Mouse (Mus musculus) midbrain, embryonic 12.5 days (tissue): ENCODE measurements around the gene Slc17a7. TPM values are rescaled to one million over a fixed set of nuclear protein-coding genes. Genes with fewer than 3 reads are reported as not detected.

ENCODE experiments used
- ATAC-seq: fragments of 200-750 bp; cut with Nextera tagmentation; 2 replicates; pipeline ENCODE4 v1.8.0; 2017; ENCODE audit warnings: low read depth, moderate TSS enrichment, moderate library complexity; ENCODE audit not compliant: low FRiP score
- H3K27ac ChIP-seq: fragments of 300-500 bp; sonication (generic); replicated peaks from 2 replicates; pipeline ENCODE4 v1.5.1; 2016; ENCODE audit warnings: mild to moderate bottlenecking
- H3K27me3 ChIP-seq: fragments of 300-500 bp; sonication (generic); 2 replicates; pipeline ENCODE4 v1.6.1; 2016; ENCODE audit warnings: mild to moderate bottlenecking
- H3K36me3 ChIP-seq: fragments of 300-500 bp; sonication (generic); 2 replicates; pipeline ENCODE4 v1.6.1; 2016
- H3K4me1 ChIP-seq: fragments of 300-500 bp; sonication (generic); 2 replicates; pipeline ENCODE4 v1.6.1; 2016
- H3K4me2 ChIP-seq: fragments of 300-500 bp; sonication (generic); replicated peaks from 2 replicates; pipeline ENCODE4 v1.6.1; 2016; ENCODE audit warnings: mild to moderate bottlenecking, moderate library complexity
- H3K4me3 ChIP-seq: fragments of 300-500 bp; sonication (generic); 2 replicates; pipeline ENCODE4 v1.5.1; 2016; ENCODE audit warnings: mild to moderate bottlenecking
- H3K9ac ChIP-seq: fragments of 300-500 bp; sonication (generic); replicated peaks from 2 replicates; pipeline ENCODE4 v1.6.1; 2016; ENCODE audit warnings: mild to moderate bottlenecking, moderate library complexity
- H3K9me3 ChIP-seq: fragments of 300-500 bp; sonication (generic); 2 replicates; pipeline ENCODE4 v1.6.1; 2016; ENCODE audit warnings: mild to moderate bottlenecking
- WGBS: fragments of 180-500 bp; shearing (Covaris S2); methylation state at CpG from one replicate; pipeline ENCODE4 v1.1.7; 2016; 5-methylcytosine and 5-hydroxymethylcytosine counted together
- polyA plus RNA-seq: library from polyadenylated mRNA; unstranded; fragments of >200 nt; fragmentation: Nextera tagmentation; extraction: Ambion mirVana; gene quantifications from 2 replicates; pipeline ENCODE4 v1.2.1, GENCODE M21; 2016

Gene Slc17a7
- polyA plus RNA-seq, 1 experiment from 2014 or later: 0.61 TPM

DNA sequence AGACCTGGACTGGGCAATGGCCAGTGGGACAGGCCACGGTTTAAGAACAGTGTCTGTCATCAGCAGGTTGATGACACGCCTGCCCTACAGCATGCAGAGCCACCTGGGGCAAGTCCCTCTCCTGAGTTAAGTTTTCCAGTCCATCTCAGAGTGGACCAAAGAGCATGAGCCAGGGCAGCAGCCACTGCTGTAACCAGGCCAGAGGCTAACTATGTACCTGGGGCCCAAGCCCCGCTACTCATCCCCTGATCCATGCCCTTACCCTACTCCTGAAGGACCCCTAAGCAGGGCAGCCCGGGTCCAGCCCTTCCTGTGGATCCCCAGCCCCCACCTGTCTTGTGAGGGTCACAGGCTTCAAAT is 32.4 kb downstream of the Slc17a7 start:
- H3K4me3 ChIP-seq: no peak overlapping the region
- H3K27me3 ChIP-seq: peaks cover 20% of the 10 kb centered on the region
- no peak overlapping the region for H3K27ac ChIP-seq
- no peaks in the 10 kb centered on the region for H3K9me3 ChIP-seq
- H3K4me2 ChIP-seq: no peak overlapping the region
- no peak for ATAC-seq
- H3K9ac ChIP-seq: no peak overlapping the region
- H3K36me3 ChIP-seq: no peaks in the 10 kb centered on the region
- WGBS: 85% methylated on average over 4 of the region's 4 CpGs
- peaks cover 11% of the 10 kb centered on the region; the same call in 1 of the 2 replicates for H3K4me1 ChIP-seq

DNA sequence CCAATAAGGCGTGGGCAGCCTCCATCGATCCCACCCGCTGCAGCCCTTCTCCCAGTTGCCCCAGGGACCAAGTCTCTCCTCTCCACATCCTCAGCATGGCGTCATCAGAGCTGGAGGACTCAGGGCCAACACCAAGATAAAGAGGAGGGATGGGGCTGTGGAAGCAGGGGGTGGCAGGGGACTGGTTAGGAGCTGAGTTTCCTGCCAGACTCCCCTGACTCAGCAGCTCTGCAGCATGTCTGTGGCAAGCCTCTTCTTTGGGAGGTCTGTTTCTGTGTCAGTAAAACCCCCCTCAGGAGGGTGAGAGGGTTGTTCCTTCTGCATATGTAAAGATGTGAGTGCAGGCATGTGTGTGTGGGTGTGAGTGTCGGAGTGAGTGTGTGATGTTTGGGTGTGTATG is 33.2 kb downstream of the Slc17a7 start:
- H3K9ac ChIP-seq: no peak overlapping the region
- no peak overlapping the region for H3K4me2 ChIP-seq
- no peaks in the 10 kb centered on the region for H3K9me3 ChIP-seq
- no peaks in the 10 kb centered on the region for H3K36me3 ChIP-seq
- no peak for ATAC-seq
- WGBS: 69% methylated on average over 5 of the region's 5 CpGs
- peaks cover 8% of the 10 kb centered on the region; the same call in 1 of the 2 replicates for H3K4me1 ChIP-seq
- H3K4me3 ChIP-seq: no peak overlapping the region
- H3K27ac ChIP-seq: no peak overlapping the region
- H3K27me3 ChIP-seq: peaks cover 12% of the 10 kb centered on the region; the same call in 1 of the 2 replicates

DNA sequence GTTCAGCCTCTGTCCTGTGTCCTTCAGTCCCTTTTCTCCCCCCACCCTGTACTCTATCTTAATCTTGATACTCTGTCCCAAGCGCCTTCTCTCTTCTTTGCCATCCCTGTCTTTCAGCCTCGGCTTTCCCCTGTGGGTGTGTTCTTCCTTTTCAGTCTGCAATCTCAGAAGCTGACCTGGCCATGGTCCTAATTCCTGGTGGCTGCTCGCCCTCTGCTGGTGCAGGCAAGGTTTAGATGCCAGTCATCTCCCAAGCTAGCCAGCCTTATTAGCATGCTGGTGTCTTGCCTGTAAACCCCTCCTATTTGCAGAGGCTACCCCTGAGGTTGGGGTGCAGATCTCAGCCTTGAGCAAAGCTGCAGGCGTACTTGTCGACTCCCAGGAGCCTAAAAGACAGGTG is 34.7 kb downstream of the Slc17a7 start:
- H3K4me1 ChIP-seq: peaks cover 8% of the 10 kb centered on the region; the same call in 1 of the 2 replicates
- no peak overlapping the region for H3K9ac ChIP-seq
- no peak overlapping the region for H3K4me2 ChIP-seq
- H3K36me3 ChIP-seq: no peaks in the 10 kb centered on the region
- WGBS: 16% methylated on average over 5 of the region's 5 CpGs
- H3K4me3 ChIP-seq: no peak overlapping the region
- H3K27me3 ChIP-seq: peaks cover 24% of the 10 kb centered on the region
- ATAC-seq: peak; percentile 48; the same call in 1 of the 2 replicates
- H3K9me3 ChIP-seq: no peaks in the 10 kb centered on the region
- H3K27ac ChIP-seq: no peak overlapping the region

- 84% methylated on average over 11 of the region's 11 CpGs for WGBS
- no peak overlapping the region for H3K4me2 ChIP-seq
- H3K9ac ChIP-seq: no peak overlapping the region
- no peaks in the 10 kb centered on the region for H3K36me3 ChIP-seq
- H3K4me3 ChIP-seq: no peak overlapping the region
- H3K4me1 ChIP-seq: peaks cover 8% of the 10 kb centered on the region; the same call in 1 of the 2 replicates
- peaks cover 30% of the 10 kb centered on the region for H3K27me3 ChIP-seq
- ATAC-seq: no peak
- no peak overlapping the region for H3K27ac ChIP-seq
- H3K9me3 ChIP-seq: no peaks in the 10 kb centered on the region
Measured at GRCm38 (mm10) chr7:45198961-45199360, 35.2 kb downstream of the Slc17a7 start.

DNA sequence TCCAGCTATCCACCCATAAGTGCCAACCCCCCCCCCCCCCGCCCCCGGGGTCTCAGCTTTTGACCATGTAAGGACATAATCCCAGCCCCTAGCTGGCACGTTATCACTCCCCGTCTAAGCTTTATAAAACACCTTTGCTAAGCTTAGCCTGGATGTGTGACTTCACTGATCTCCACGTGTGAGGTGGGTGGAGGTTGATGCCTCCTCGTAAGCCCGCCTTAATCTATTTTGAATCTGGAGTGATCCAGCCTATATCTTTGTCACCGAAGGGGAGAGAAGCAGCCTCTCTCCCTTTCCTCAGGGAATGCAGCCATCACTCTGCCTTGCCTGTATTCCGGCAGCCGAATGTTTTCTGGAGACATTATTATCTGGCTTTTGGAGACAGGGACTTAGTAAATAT is 38.9 kb downstream of the Slc17a7 start:
- Histone ChIP-seq H3K27me3 (peaks cover 31% of the 10 kb centered on the region), H3K9ac (no peak overlapping the region), H3K4me3 (no peak overlapping the region), H3K27ac (no peak overlapping the region), H3K9me3 (no peaks in the 10 kb centered on the region), H3K4me2 (no peak overlapping the region), H3K4me1 (peaks cover 8% of the 10 kb centered on the region; the same call in 1 of the 2 replicates), H3K36me3 (no peaks in the 10 kb centered on the region)
- WGBS: 65% methylated on average over 10 of the region's 10 CpGs
- ATAC-seq: no peak

GRCm38 (mm10) chr7:45204380-45205143 is 40.8 kb downstream of the Slc17a7 start, which contains the start of gene Ccdc155:
TSS of gene Ccdc155 (minus strand) at chr7:45204892.
- Histone ChIP-seq H3K4me1 (peaks cover 3% of the 10 kb centered on the region; the same call in 1 of the 2 replicates), H3K4me3 (peak within 1 kb of the TSS; percentile 47), H3K27ac (peak within 1 kb of the TSS; percentile 72; the same call in 1 of the 2 replicates), H3K27me3 (peaks cover 36% of the 10 kb centered on the region), H3K9me3 (no peaks in the 10 kb centered on the region), H3K36me3 (no peaks in the 10 kb centered on the region), H3K4me2 (peak within 1 kb of the TSS; percentile 52), H3K9ac (peak within 1 kb of the TSS; percentile 54)
- ATAC-seq: peak; percentile 95
- WGBS: 9% methylated on average over 44 of the region's 44 CpGs

DNA sequence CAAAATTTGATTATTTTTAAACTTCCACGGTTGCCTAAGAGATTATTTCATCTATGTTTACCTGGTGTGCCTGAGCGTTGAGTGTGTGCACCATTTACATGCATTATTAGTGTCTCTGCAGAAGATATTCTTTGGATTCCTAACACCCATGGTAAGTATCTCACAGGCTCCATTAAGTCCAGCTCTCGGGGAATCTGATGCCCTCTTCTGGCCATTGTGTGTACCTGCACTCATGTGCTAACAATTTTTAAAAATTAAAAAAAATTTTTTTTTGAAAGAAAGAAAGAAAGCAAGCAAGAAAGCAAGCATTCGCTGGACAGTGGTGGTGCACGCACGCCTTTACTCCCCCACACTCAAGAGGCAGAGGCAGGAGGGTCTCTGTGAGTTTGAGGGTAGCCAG is 44.5 kb downstream of the Slc17a7 start:
- H3K27ac ChIP-seq: no peak overlapping the region
- H3K9me3 ChIP-seq: no peaks in the 10 kb centered on the region
- ATAC-seq: no peak
- H3K27me3 ChIP-seq: peaks cover 53% of the 10 kb centered on the region
- 83% methylated on average over 6 of the region's 6 CpGs for WGBS
- H3K4me2 ChIP-seq: no peak overlapping the region
- peaks cover 3% of the 10 kb centered on the region; the same call in 1 of the 2 replicates for H3K4me1 ChIP-seq
- no peak overlapping the region for H3K9ac ChIP-seq
- H3K4me3 ChIP-seq: no peak overlapping the region
- no peaks in the 10 kb centered on the region for H3K36me3 ChIP-seq

GRCm38 (mm10) chr7:45211070-45211469 is 47.3 kb downstream of the Slc17a7 start:
- Histone ChIP-seq H3K27me3 (peaks cover 49% of the 10 kb centered on the region), H3K9me3 (no peaks in the 10 kb centered on the region), H3K4me3 (no peak overlapping the region), H3K4me2 (no peak overlapping the region), H3K27ac (no peak overlapping the region), H3K36me3 (no peaks in the 10 kb centered on the region), H3K4me1 (peaks cover 5% of the 10 kb centered on the region; the same call in 1 of the 2 replicates), H3K9ac (no peak overlapping the region)
- no peak for ATAC-seq
- WGBS: 78% methylated on average over 10 of the region's 10 CpGs

DNA sequence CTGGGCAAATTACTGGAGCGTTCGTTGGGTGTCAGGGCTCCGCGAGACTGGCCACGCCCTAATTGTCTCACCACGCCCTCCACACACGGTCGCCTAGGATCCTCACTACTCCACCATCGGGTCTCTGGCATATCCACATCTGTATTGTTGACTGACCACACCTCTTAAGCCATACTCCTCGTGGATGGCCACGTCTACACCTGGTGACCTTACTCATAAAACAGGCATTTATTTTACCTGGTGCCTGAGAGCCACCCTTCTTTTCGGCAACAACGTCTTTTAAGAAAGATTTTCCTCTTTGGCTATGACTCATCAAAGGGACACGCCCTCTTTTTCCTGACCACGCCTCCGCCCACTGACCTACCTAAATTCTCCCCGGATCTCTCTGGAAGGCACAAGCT is 48.1 kb downstream of the Slc17a7 start, which contains the start of gene Dkkl1:
TSS of gene Dkkl1 (minus strand) at position 297 of the 401 bp plus-strand sequence.
- 7% methylated on average over 17 of the region's 17 CpGs for WGBS
- H3K4me3 ChIP-seq: no peak within 1 kb of the TSS
- no peaks in the 10 kb centered on the region for H3K9me3 ChIP-seq
- no peak within 1 kb of the TSS for H3K27ac ChIP-seq
- no peak within 1 kb of the TSS; the same call in 1 of the 2 replicates for H3K4me2 ChIP-seq
- no peak within 1 kb of the TSS for H3K9ac ChIP-seq
- H3K36me3 ChIP-seq: no peaks in the 10 kb centered on the region
- peaks cover 11% of the 10 kb centered on the region for H3K4me1 ChIP-seq
- H3K27me3 ChIP-seq: peaks cover 47% of the 10 kb centered on the region
- no peak for ATAC-seq

DNA sequence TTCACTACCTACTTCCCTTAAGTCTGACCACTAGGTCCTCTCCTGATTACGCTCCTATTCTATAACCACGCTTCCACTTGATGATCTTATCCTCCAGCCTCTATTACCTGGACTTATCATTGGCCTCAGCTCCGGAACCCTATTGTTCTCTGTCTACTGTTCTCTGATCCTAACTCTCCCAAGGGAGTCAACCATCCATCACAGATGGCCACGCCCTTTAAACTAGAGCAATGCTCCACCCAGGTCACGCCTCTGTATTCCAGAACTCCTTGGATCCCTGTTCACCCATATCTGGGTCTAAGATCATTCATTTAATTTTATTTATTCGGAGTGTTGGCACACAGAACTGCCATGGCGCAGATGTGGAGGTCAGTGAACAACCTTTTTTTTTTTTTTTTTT is 48.6 kb downstream of the Slc17a7 start:
- H3K4me3 ChIP-seq: no peak overlapping the region
- ATAC-seq: no peak

DNA sequence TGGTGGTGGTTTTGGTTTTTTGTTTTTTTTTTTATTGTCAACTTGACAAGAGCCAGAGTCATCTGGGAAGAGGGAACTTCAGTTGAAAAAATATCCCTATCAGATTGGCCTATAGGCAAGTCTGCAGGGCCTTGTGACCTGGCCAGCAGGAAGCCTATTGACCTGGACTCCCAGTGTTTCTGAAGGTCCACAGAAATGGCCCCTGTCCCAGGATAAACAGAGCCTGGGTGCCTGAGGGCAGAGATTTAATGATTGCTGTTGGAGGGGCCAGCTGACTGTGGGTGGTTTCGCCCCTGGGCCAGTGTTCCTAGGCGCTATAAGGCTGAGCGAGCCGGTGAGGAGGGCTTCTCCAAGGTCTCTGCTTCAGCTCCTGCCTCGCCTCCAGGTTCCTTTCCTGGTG is 50.0 kb downstream of the Slc17a7 start:
- no peak overlapping the region for H3K9ac ChIP-seq
- H3K4me1 ChIP-seq: peaks cover 29% of the 10 kb centered on the region

More for the DNA sequence above, 48.6 kb downstream of the Slc17a7 start:
- H3K9ac ChIP-seq: no peak overlapping the region
- peaks cover 16% of the 10 kb centered on the region for H3K4me1 ChIP-seq
- no peak overlapping the region for H3K27ac ChIP-seq
- WGBS: 75% methylated on average over 7 of the region's 7 CpGs
- H3K36me3 ChIP-seq: no peaks in the 10 kb centered on the region
- no peaks in the 10 kb centered on the region for H3K9me3 ChIP-seq
- no peak overlapping the region for H3K4me2 ChIP-seq
- peaks cover 47% of the 10 kb centered on the region for H3K27me3 ChIP-seq

GRCm38 (mm10) chr7:45215673-45216441 is 52.1 kb downstream of the Slc17a7 start, which contains the start of gene Tead2:
TSS of gene Tead2 (plus strand) at chr7:45215753.
- peak; percentile 73 for ATAC-seq
- peaks cover 36% of the 10 kb centered on the region for H3K4me1 ChIP-seq

More for the DNA sequence above, 50.0 kb downstream of the Slc17a7 start:
- WGBS: 65% methylated on average over 5 of the region's 5 CpGs
- peaks cover 47% of the 10 kb centered on the region for H3K27me3 ChIP-seq
- H3K4me2 ChIP-seq: no peak overlapping the region
- peaks cover 10% of the 10 kb centered on the region for H3K36me3 ChIP-seq
- ATAC-seq: no peak
- no peak overlapping the region for H3K4me3 ChIP-seq
- H3K27ac ChIP-seq: no peak overlapping the region
- H3K9me3 ChIP-seq: no peaks in the 10 kb centered on the region

More at GRCm38 (mm10) chr7:45215673-45216441, 52.1 kb downstream of the Slc17a7 start, which contains the start of gene Tead2:
- Histone ChIP-seq H3K4me3 (peak within 1 kb of the TSS; percentile 66), H3K27ac (peak within 1 kb of the TSS; percentile 94), H3K9me3 (no peaks in the 10 kb centered on the region), H3K36me3 (peaks cover 32% of the 10 kb centered on the region), H3K27me3 (peaks cover 27% of the 10 kb centered on the region), H3K4me2 (peak within 1 kb of the TSS; percentile 81), H3K9ac (peak within 1 kb of the TSS; percentile 94)
- WGBS: under 1% methylated on average over 55 of the region's 55 CpGs
